Mouse (Mus musculus) layer of hippocampus, adult 9-11 months (tissue): ENCODE results near the gene Ddx39.

Experiments
- DNase-seq: peaks from one replicate; pipeline ENCODE4 v3.0.0; 2022

The Ddx39 gene

DNA sequence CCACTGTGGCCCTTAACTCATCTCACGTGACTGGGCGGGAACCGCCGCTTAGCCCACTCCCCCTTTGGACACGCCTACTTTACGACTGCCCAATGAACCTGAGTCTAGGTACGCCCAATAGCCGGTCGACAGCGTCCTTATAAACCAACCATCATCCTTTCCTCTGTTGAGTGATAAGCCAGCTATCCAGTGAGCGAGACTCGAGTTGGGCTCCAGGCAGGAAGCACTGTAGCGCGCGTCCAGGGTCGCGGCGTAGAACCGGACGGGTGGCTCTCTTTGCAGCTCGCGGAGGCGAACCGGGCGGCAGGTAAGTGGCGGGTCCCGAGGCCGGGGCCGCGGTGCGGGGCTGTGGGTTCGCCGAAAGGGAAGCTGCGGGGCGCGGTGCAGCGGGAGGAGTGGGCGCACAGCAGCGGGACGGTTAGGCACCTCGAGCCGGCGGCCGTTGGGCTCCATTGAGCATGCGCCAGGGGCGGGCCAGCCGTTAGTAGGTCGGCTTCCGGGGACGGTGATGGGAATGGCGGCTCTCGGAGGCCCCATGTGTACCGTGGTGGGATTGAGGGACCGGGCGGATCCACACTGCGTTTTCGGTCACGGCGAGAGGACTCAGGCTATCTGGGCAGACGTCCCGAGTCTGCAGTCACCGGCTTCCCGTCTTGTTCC, at the start of gene Ddx39:
TSS of gene Ddx39 (plus strand) at position 147 of the 660 bp plus-strand sequence.
- peak; percentile 99 for DNase-seq

DNA sequence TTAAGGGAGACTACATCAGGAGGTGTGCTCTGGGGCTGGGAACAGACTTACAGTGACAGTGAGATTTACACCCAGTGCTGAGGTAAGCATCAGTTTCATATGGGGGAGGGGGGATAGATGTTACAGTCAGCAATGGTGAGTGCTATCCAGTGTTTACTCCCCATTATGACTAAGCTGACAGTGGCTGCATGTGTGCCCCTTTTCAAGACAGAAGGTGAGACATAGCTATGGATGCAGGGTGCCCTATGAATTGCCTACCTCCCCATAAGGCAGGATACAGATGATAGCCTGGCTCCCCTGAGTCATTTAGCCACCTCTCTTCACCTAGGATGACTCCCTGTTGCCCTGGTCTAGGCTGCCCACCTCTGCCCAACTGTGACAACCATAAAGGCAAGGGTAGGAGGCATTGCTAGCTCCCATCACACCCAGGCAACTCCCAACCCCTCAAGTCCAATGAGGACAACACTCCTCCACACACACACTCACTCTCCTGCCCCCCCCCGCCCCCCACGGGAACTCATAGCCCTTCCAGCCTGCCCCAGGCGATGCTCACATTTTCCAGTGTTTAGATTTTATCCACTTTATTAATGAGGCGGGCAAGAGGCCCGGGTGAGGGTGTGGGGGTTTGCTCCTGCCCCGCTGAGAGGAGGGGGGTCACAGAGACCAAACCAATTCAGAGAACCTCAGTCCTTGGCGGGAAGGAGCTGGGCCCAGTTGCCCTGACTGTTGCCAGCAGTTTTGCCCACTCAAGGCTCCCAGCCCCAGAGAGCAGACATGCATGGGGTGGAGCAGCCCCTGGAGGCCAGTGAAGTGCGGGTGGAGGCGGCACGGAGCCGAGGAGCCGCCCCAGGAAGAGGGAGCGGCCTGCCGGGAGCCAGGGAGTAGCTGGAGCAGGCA, 48.8 kb upstream of the Ddx39 start, which contains the start of gene Ptger1:
TSS of gene Ptger1 (plus strand) at position 710 of the 897 bp plus-strand sequence.
- no peak for DNase-seq

DNA sequence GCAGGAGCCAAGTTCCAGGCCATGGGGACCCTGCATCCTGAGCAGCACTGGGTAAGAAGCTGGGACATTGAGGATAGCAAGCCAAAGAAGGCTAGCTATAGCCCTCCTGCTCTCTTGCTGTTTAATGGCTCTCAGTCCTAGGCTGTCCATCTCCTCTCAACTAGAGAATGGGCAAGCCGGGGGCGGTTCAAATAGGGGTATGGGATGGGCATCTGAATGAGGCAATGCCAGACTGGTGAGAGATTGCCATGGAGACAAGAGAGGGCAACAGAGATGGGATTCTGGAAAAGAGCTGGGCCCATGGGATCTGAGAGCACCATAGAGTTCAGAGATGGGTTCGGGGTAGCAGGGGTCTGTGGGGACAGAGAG, 48.1 kb upstream of the Ddx39 start:
- DNase-seq: no peak

DNA sequence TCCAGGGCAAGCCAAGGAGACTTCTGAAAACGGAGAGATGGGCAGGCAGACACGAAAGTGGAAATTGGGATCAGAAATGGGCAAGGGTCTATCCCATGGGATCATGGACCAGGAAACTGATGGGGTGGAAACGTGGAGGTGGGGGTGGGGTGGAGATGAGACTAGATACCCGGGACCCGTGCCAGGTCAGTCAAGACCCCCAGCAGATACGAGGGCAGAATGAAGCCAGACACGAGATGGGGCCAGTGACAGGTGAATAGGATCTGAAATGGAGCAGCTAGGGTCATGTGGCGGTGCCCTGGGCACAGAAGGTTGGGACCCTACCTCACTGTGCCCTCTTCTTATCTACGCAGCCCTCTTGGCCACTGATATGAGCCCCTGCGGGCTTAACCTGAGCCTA, 47.5 kb upstream of the Ddx39 start:
- DNase-seq: no peak

DNA sequence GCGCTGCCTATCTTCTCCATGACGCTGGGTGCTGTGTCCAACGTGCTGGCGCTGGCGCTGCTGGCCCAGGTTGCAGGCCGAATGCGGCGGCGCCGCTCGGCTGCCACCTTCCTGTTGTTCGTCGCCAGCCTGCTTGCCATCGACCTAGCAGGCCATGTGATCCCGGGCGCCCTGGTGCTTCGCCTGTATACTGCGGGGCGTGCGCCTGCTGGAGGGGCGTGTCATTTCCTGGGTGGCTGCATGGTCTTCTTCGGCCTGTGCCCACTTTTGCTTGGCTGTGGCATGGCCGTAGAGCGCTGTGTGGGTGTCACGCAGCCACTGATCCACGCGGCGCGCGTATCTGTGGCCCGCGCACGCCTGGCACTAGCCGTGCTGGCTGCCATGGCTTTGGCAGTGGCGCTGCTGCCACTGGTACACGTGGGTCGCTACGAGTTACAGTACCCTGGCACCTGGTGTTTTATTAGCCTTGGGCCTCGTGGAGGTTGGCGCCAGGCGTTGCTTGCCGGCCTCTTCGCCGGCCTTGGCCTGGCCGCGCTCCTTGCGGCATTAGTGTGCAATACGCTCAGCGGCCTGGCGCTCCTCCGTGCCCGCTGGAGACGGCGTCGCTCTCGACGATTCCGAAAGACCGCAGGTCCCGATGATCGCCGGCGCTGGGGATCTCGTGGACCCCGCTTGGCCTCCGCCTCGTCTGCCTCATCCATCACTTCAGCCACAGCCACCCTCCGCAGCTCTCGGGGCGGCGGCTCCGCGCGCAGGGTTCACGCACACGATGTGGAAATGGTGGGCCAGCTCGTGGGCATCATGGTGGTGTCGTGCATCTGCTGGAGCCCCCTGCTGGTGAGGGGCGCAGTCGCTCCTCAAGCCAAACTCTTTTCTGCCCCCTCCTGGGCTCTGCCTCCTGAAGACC, 46.7 kb upstream of the Ddx39 start:
- no peak for DNase-seq

DNA sequence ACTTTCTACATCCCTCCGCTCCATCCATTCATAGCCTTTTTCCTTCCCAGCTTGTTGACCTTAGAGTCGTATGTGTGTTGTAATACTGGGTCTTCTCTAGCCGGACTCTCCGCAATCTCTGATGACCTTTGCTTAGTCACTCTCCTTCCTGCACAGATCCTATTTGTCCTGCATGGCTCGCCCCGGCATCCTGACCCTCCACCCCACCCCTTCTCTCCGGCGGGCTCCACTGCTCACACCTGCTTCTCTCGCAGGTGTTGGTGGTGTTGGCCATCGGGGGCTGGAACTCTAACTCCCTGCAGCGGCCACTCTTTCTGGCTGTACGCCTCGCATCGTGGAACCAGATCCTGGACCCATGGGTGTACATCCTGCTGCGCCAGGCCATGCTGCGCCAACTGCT, 46.0 kb upstream of the Ddx39 start:
- DNase-seq: no peak

DNA sequence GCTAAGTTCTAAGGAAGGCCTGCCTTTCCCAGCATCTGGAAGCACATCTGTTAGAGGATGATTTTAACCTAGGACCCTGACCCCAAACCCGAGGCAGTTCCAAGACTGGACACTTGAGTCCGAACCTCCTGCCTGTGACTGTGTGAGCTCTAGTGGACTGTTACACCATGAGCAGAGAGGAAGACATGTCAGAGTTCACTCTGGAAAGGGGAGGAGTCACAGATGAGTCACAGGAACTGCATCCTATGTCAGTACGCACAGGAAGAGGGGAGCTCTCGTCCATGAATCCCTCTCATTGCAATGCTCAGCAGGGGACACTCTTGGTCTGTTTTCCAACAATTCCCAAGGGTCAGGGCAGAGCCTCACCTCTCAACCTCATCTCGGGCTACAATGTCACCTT, 42.0 kb upstream of the Ddx39 start:
- DNase-seq: no peak

DNA sequence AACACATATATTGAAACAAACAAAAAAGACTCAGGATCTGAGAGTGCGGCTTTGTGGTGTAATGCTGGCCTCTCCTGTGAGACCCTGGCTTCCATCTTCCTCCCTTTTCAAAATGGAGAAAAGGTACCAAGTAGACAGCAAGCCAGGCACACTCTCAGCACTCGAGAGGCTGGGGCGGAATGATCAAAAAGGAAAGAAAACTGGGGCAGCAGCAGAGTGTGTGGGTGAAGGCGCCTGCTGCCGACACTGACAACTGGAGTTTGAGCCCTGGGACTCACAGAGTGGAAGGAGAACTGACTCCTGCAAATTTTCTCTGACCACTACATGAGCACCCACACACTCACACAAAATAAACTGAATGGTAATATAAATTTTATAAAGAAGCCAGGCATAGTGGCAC, 40.5 kb upstream of the Ddx39 start:
- DNase-seq: no peak

DNA sequence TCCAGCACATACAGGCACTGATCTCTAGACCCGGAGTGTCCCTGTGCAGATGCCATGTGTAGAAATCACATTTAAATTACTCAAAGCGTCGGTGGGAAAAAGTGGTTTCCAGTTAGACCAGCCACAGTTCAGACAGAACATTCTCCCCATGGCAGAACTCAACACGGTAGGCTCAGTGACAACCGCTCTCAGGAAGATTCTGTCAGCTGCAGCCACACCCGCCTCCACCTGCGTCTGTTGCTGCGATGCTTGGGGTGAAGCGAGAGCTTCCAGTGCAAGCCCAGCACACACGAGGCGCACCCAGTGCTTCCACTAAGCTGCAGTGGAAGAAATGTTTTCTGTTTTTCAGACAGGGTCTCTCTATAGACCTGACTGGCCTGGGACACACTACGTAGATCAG, 35.1 kb upstream of the Ddx39 start:
- DNase-seq: no peak

DNA sequence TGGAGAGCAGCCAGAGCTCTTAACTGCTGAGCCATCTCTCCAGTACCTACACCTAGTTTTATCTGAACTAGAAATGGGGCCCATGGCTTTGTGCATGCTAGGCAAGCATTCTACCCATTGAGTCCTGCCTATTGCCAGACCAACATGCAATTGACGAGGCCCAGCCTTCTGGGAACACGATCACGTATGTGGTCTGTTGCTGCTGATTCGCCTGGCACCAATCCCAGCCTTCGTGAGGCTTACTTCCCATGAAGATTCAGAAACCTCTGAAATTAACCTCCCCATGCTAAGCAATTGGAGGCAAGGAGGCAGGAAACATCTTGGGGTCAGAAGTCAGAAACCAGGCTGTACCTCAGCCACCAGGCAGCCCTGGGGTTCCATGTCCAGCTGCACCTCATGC, 34.4 kb upstream of the Ddx39 start:
- no peak for DNase-seq

DNA sequence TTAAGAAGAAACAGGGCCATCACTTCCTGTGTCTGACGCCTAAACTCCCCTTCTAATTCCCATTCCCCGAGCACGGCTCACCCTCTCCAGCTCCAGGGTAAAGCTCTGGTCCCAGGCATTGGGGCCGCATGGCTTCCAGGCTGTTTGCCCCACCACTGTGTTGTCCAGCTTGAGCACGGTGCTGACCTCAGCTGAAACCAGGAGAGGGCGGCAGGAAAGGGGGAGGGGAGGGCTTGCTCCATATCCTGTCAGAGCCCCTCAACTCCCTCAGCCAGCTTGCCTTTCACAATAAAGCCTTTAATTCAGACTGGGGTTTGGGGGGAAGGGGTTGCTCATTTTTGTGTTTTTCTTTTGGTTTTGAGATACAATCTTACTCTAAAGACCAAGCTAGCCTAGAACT, 33.9 kb upstream of the Ddx39 start:
- DNase-seq: no peak

DNA sequence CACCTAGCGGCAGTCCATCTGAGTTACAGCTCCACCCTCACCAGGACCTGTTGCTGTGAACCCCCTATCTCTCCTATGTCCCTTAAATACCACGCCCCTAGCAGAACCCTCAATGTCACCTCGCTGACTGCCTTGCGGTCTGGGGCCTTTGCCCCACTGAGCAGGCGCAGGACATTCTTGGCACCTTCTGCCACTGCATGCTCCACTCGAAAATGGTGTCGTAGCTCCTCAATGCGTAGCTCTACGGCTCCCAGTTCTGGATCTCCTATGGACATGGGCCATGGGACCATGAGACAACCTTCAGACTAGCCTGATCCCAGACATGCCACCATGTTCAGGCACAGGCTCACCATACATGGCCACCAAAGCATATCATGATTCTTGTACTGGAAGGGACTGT, 30.5 kb upstream of the Ddx39 start:
- no peak for DNase-seq

DNA sequence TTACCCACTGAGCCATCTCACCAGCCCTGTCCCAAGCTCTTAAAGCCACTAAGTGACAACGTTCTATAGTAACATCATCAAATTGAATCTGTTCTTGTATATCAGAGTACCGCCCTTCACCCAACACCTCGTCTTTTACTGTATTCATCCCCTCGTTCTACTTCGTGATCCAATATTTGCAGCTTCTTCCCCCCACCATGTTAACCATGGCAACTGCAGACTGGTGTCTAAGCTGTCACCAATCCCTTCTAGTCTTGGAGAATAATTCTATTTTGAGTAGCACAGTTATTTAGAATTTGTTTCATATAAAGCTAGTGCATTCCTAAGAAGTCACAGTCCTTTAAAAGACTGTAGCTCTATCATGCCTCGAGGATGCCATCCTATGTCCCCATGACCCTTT, 25.7 kb upstream of the Ddx39 start:
- DNase-seq: no peak

DNA sequence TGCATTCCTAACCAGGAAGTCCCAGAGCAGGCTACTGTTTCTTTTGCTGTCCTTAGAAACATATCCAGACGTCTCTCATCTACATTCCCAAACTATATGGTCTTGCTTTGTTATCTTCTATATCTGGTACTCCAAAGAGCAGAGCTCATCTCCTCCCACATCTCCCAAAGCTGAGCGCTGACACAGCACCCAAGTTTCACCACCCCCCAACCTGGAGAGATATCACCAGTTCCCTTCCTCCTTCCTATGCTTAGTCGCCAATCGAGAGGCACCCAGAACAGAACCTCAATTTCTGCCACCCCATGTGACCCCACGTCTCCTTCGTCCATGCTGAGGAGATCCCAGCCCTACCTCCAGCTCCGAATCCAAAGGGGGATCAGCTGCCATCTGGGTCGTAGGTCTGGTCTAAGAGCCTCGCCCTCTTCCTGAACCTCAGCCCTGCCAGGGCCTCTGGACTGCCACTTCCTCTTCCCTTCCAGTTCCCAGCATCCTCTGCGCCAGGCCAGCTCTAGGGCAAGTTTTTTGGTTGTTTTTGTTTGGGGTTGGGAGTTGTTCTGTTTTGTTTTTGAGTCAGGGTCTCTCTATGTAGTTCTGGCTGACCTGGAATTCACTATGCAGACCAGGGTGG, 21.3 kb upstream of the Ddx39 start:
- no peak for DNase-seq

DNA sequence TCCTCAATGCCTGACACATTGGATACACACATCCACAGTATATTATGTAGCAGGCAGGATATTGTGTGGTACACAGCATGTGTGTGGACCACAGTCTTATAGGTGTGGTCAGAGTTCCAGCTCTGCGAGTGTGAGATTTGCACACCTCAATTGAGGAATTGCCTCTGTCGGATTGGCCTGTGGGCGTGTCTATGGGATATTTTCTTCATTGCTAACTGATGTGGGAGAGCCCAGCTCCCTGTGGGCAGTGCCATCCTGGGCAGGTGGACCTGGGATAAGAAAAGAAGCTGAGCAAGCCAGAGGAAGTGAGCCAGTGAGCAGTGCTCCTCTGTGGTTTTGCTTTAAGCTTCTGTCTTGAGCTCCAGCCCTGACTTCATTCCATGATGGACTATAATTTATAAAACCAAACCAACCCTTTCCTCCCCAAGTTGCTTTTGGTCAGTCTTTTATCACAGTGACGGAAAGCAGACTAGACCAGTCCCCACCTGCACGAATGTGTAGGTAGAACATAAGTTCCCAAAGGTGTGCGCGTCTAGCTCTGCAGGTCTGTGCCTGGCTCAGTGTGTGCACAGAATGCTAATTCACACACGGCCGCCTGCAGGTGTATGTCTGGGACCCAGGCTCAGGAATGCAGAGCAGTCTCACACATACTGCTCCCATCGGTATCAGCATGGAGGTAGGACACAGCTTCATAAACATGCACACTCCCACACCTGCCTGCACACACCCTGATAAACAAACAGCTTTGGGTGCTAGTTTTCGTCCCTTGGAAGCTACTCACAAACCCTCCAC, 20.4 kb upstream of the Ddx39 start:
- DNase-seq: peak; percentile 38

DNA sequence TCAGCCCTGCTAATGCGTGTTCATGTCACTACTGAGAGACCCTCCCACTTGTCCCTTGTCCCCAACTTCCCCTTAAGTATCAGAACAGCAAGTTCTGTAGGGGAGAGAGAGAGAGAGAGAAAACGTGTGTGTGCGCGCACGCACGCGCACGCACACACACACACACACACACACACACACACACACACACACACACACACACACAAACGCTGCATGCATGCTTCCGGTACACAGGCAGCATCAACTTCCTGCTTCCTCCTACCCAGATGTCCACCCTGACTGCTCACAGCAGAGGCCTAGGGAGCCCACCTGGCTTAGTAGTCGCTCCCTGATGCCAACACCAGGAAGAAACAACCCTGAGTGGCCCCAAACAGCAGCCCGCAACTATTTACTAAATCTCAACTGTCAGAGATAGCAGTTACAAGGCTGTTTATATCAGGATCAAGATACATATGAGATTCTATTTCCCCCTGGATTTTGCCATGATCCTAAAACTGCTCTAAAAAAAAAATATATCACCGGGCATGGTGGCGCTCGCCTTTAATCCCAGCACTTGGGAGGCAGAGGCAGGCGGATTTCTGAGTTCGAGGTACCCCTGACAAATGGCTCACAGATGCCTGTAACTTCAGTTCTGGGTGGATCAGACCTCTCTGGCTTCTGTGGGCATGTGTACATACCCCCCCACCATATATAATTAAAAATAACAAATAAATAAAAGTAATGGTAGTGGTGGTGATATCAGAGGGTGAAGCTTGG, 19.4 kb upstream of the Ddx39 start:
- DNase-seq: no peak

DNA sequence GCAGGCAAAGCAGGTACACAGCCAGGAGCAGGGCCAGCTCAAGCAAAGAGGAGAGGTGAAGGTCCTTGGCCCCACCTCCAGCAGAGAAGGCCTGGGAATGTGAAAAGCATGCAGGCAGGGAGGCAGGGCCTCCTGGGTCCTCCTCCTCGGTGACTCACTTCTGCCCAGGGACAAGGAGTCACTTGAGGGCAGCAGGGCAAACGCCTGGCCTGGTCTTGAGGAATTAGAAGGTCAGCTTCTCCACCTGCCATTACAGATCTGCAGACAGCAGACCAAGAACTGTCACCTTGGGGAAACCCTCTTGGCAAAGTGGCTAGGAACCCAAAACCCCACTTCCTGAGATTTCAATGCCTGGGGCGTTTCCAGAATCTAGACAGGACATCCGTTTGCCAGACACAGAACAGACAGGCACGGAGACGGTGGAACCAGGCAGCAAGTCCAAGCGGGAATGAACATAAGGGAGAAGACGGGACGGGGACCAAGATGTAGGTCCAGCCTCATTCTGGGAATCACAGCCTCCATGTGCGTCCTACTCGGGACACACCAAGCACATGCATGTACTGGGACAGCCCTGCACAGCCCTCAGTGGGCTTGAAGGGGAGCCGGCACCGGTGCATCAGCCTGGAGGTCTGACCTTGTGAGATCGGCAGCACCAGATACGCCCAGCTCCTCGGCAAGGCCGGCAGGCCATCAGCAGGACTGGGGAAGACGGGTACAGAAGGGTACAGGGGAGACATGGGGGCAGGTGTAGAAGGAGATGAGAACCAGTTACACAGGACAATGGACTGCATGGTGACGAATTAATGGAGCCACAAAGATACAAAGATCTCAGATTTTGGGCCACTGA, 17.4 kb upstream of the Ddx39 start:
- no peak for DNase-seq

DNA sequence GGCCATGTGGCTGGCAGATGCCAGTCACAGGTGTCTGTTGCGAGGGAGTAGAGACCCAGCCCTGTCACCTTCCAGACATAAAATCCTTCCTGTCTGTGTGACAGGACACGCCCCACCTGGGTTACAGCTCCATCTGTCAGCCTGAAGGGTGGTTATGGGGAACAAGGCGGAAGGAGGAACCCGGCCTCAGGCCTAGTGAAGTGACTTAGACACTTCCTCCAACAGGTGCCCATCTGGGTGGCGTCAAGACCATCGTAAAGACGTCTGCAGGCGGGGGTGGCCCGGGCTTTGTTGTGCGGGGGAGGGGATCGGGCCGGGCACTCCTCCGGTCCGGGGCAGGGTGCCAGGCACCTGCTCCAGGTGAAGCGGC, 16.7 kb upstream of the Ddx39 start:
- peak; percentile 52 for DNase-seq

DNA sequence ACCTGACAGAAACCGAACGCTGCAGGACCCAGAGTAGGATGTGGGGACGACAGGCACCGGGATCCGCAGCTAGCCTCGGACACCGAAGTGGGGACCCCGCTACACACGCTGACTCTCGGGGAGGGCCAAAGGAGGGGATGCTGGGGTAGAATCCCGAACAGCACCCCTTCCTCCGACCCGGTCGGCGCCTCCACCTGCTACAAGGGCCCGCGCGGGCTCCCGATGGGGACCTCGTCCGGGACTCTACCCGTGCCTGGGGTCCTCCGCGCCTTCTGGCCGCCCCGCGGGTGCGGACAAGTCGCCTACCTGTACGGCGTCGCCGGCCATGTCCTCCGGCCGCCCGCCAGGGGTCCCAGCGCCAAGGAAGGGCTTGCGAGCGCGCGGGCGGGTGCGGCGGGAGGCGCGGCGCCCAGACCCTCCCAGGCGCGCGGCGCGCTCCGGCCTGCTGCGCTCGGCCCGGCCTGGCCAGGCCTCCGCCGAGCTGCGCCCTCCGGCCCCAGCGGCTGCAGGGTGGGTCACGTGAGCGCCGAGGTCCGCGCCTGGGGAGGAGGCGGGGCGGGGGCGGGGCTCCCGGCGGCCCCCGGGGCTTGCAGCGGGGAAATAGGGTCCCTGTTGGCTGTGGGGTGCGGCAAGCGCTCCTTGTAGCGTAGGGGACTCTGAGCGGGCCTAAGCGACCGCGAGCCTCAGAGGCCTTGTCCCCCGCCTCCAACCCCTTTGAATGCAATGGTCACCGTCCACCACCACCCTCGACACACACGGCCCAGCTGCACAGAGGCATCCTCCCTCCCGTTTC, 16.1 kb upstream of the Ddx39 start, which contains the start of gene Pkn1:
TSS of gene Pkn1 (minus strand) at position 519 of the 793 bp plus-strand sequence.
- DNase-seq: peak; percentile 70
